Mouse (Mus musculus): ENCODE data around the gene Pitx3.

DNA sequence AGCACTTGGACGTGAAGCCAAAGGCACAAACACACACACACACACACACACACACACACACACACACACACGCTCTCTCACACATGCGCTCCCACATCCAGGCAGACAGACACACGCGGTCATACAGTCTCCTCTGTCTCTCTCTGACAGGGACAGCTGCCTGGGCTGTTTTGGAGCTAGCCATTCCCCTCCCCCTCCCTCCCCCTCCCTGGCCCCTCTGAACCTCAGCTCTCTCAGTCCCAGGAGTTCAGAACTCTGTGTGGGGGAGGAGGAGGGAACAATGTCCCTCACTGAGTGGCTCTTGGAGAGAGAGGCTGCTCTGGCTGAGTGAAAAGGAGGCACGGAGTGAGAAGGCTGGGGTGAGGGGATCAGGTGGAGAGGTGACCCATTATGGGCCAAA is 7.0 kb downstream of the Pitx3 start:
- TF ChIP-seq CTCF (IDR thresholded peaks at IDR 0.05; ENCODE audit: control insufficient read depth, insufficient read depth, insufficient replicate concordance, low read depth, low read length) (no peak), POLR2A (IDR thresholded peaks at IDR 0.05; ENCODE audit: control insufficient read depth, low read depth, low read length) (no peak)

Measured in testis, adult 2 months (tissue).